Mouse (Mus musculus) MEL (cell line): ENCODE data around the gene Sccpdh.

Experiments
- CHD1 ChIP-seq: IDR thresholded peaks from 2 replicates; pipeline ENCODE4 v1.6.1; 2012; ENCODE audit warnings: low read depth, mild to moderate bottlenecking, inconsistent platforms, low read length, improper control_type of control experiment
- CTCF ChIP-seq, 3 experiments: IDR thresholded peaks in 2 of 3; conservative IDR thresholded peaks in 1 of 3; 2 replicates each; pipeline ENCODE4 v1.5.1; 2011 to 2012; ENCODE audit warnings: low read length in 3 of 3, low read depth in 2 of 3, mild to moderate bottlenecking in 2 of 3, improper control_type of control experiment in 1 of 3, inconsistent platforms in 1 of 3, mixed read lengths in 1 of 3, moderate library complexity in 1 of 3; ENCODE audit not compliant: control insufficient read depth in 1 of 3, insufficient read depth in 1 of 3, poor library complexity in 1 of 3, severe bottlenecking in 1 of 3
- POLR2A ChIP-seq, 2 experiments: IDR thresholded peaks; 2 replicates each; pipeline ENCODE4 v1.6.1; 2011 to 2012; ENCODE audit warnings: low read length in 2 of 2, mild to moderate bottlenecking in 2 of 2, control low read depth in 1 of 2, improper control_type of control experiment in 1 of 2, low read depth in 1 of 2, moderate library complexity in 1 of 2; ENCODE audit not compliant: control insufficient read depth in 1 of 2, insufficient read depth in 1 of 2, poor library complexity in 1 of 2
- USF1 ChIP-seq: IDR thresholded peaks from 2 replicates; pipeline ENCODE4 v1.6.1; 2014; ENCODE audit warnings: low read depth, mild to moderate bottlenecking, inconsistent platforms, low read length, improper control_type of control experiment, moderate library complexity

- TF ChIP-seq CHD1 (no peak), POLR2A (IDR thresholded peaks at IDR 0.05; ENCODE audit: control insufficient read depth in 1 of 2, insufficient read depth in 1 of 2, low read depth in 1 of 2, low read length in 2 of 2, poor library complexity in 1 of 2) (no peak), CTCF (IDR thresholded peaks at IDR 0.05 in 2 of 3, conservative IDR thresholded peaks at IDR 0.05 in 1 of 3; ENCODE audit: control insufficient read depth in 1 of 3, insufficient read depth in 1 of 3, low read depth in 2 of 3, low read length in 3 of 3, poor library complexity in 1 of 3, severe bottlenecking in 1 of 3) (no peak), USF1 (no peak)
These were observed 18.8 kb downstream of the Sccpdh start for GRCm38 (mm10) chr1:179686781-179687180.
